ENCODE assay signal across 9 mouse cellular contexts in genomic region chr4:137476761-137477237, GRCm38 (mm10). TPM values are rescaled to one million over a fixed set of nuclear protein-coding genes. Genes with fewer than 3 reads are reported as not detected.
DNase-seq lines count a peak whose midpoint lies in the region; ATAC-seq and TF ChIP-seq lines count a peak whose summit lies in the region.
"Had no signal": no experiment of that assay in that cellular context is flagged by ENCODE, and none has a peak within 500 bp of the region (broad histone marks: within the 10 kb centered on the region; RNA-seq: fewer than 3 reads in every experiment).

No protein-coding gene starts in this region.

- peak overlapping the region; percentile 97 for H3K27ac ChIP-seq in kidney, embryonic 15.5 days
- H3K27ac ChIP-seq in brown adipose tissue, adult 24 weeks (replicated peaks; ENCODE audit: low read depth, low read length): peak overlapping the region; percentile 92
- peak overlapping the region; percentile 100 for H3K27ac ChIP-seq in heart, embryonic 13.5 days (replicated peaks)
- H3K27ac ChIP-seq in limb, embryonic 14.5 days (replicated peaks; ENCODE audit: low read depth, low read length): peak overlapping the region; percentile 59
- H3K27ac ChIP-seq in stomach, embryonic 15.5 days: peak overlapping the region; percentile 87

- H3K4me3 ChIP-seq in kidney, embryonic 15.5 days (replicated peaks): peak overlapping the region; percentile 5; the same call in 1 of the 2 replicates
- peak overlapping the region; percentile 47 for H3K4me3 ChIP-seq in brown adipose tissue, adult 24 weeks (ENCODE audit: insufficient read depth, low read depth, low read length)
- peak overlapping the region; percentile 24 for H3K4me3 ChIP-seq in heart, embryonic 13.5 days
- H3K4me3 ChIP-seq in limb, embryonic 14.5 days (replicated peaks; ENCODE audit: low read length): peak overlapping the region; percentile 11; the same call in 1 of the 2 replicates
- peak overlapping the region; percentile 3 for H3K4me3 ChIP-seq in stomach, embryonic 15.5 days (replicated peaks)

- WGBS in kidney, embryonic 15.5 days: 6% methylated on average over 17 of the region's 17 CpGs
- WGBS in heart, embryonic 13.5 days: 9% methylated on average over 17 of the region's 17 CpGs
- WGBS in limb, embryonic 14.5 days: 15% methylated on average over 14 of the region's 17 CpGs
- WGBS in stomach, embryonic 15.5 days: 8% methylated on average over 16 of the region's 17 CpGs

- no peaks in the 10 kb centered on the region for H3K9me3 ChIP-seq in kidney, embryonic 15.5 days (replicated peaks)
- no peaks in the 10 kb centered on the region for H3K9me3 ChIP-seq in heart, embryonic 13.5 days
- no peaks in the 10 kb centered on the region for H3K9me3 ChIP-seq in limb, embryonic 14.5 days (ENCODE audit: control insufficient read depth, low read length)
- no peaks in the 10 kb centered on the region for H3K9me3 ChIP-seq in stomach, embryonic 15.5 days
- H3K9me3 ChIP-seq: G1E had no signal

- peak overlapping the region; percentile 53 for H3K4me2 ChIP-seq in kidney, embryonic 15.5 days
- peak overlapping the region; percentile 91 for H3K4me2 ChIP-seq in heart, embryonic 13.5 days
- H3K4me2 ChIP-seq in limb, embryonic 14.5 days (replicated peaks; ENCODE audit: low read depth, low read length, severe bottlenecking): peak overlapping the region; percentile 42
- H3K4me2 ChIP-seq in stomach, embryonic 15.5 days: peak overlapping the region; percentile 46

- no peaks in the 10 kb centered on the region for H3K36me3 ChIP-seq in kidney, embryonic 15.5 days
- peaks cover 16% of the 10 kb centered on the region for H3K36me3 ChIP-seq in heart, embryonic 13.5 days
- H3K36me3 ChIP-seq in limb, embryonic 14.5 days (ENCODE audit: control insufficient read depth, insufficient read depth, low read length): no peaks in the 10 kb centered on the region; the same call in 1 of the 2 replicates
- no peaks in the 10 kb centered on the region for H3K36me3 ChIP-seq in stomach, embryonic 15.5 days
- H3K36me3 ChIP-seq: G1E had no signal

- DNase-seq in kidney, adult 8-10 months: no peak
- DNase-seq in limb, embryonic 14.5 days (ENCODE audit: low spot score): no peak
- no peak for DNase-seq in layer of hippocampus, adult 18-20 months (ENCODE audit: low spot score in 2 of 2)
- no peak for DNase-seq in layer of hippocampus, adult 9-10 months (ENCODE audit: low spot score)

- H3K4me1 ChIP-seq in kidney, embryonic 15.5 days: peaks cover 98% of the 10 kb centered on the region
- peaks cover 63% of the 10 kb centered on the region for H3K4me1 ChIP-seq in brown adipose tissue, adult 24 weeks (ENCODE audit: control insufficient read depth, insufficient read depth, insufficient read length, low read length)
- H3K4me1 ChIP-seq in heart, embryonic 13.5 days: peaks cover 100% of the 10 kb centered on the region
- peaks cover 85% of the 10 kb centered on the region for H3K4me1 ChIP-seq in limb, embryonic 14.5 days (ENCODE audit: control insufficient read depth, insufficient read depth, low read length)
- H3K4me1 ChIP-seq in stomach, embryonic 15.5 days: peaks cover 92% of the 10 kb centered on the region

- H3K9ac ChIP-seq in kidney, embryonic 15.5 days: peak overlapping the region; percentile 34; the same call in 1 of the 2 replicates
- H3K9ac ChIP-seq in heart, embryonic 13.5 days: peak overlapping the region; percentile 76
- peak overlapping the region; percentile 45; the same call in 1 of the 2 replicates for H3K9ac ChIP-seq in limb, embryonic 14.5 days (ENCODE audit: low read depth, low read length, severe bottlenecking)
- H3K9ac ChIP-seq in stomach, embryonic 15.5 days: no peak overlapping the region

- no peaks in the 10 kb centered on the region for H3K27me3 ChIP-seq in kidney, embryonic 15.5 days
- no peaks in the 10 kb centered on the region for H3K27me3 ChIP-seq in heart, embryonic 13.5 days (replicated peaks)
- no peaks in the 10 kb centered on the region for H3K27me3 ChIP-seq in limb, embryonic 14.5 days (ENCODE audit: control insufficient read depth, insufficient read depth, low read length)
- H3K27me3 ChIP-seq in stomach, embryonic 15.5 days (replicated peaks): no peaks in the 10 kb centered on the region

- no peak for ATAC-seq in kidney, embryonic 15.5 days (replicated peaks; ENCODE audit: low FRiP score)
- no peak for ATAC-seq in heart, embryonic 13.5 days (ENCODE audit: extremely low read depth, insufficient number of reproducible peaks, low FRiP score, low TSS enrichment)
- ATAC-seq in limb, embryonic 14.5 days (ENCODE audit: low FRiP score, low read depth): no peak
- no peak for ATAC-seq in stomach, embryonic 15.5 days (ENCODE audit: insufficient read depth, low FRiP score, low read depth)

- TF ChIP-seq POLR2A in limb, embryonic 14.5 days (IDR thresholded peaks at IDR 0.05; ENCODE audit: borderline replicate concordance, extremely low read depth, insufficient read depth, insufficient read length): no peak

RNA-seq across cellular contexts. Expression of gene Hspg2, which starts 8.2 kb away (rescaled TPM):
- polyA plus RNA-seq in kidney, embryonic 15.5 days (2015; fragmentation: Nextera tagmentation; extraction: Ambion mirVana): 34.2 and 35.7 TPM in 2 replicates
- 32.5 and 49.7 TPM in 2 replicates for polyA plus RNA-seq in brown adipose tissue, adult 24 weeks (2012; ENCODE audit: insufficient read depth, insufficient read length, missing spikeins)
- 48.9 and 50.0 TPM in 2 replicates for polyA plus RNA-seq in heart, embryonic 13.5 days (2015; fragmentation: Nextera tagmentation; extraction: Ambion mirVana)
- polyA plus RNA-seq in limb, embryonic 14.5 days (2012; rRNA removed): 97.4 and 126 TPM in 2 replicates
- 65.6 and 68.4 TPM in 2 replicates for polyA plus RNA-seq in limb, embryonic 14.5 days (2014; fragmentation: Nextera tagmentation; extraction: Ambion mirVana)
- polyA plus RNA-seq in stomach, embryonic 15.5 days (2015; fragmentation: Nextera tagmentation; extraction: Ambion mirVana): 28.5 and 28.9 TPM in 2 replicates
- total RNA-seq in layer of hippocampus, adult 18-20 months (2021): 1 to 10 TPM; 4.2 to 4.3 TPM
- polyA plus RNA-seq: G1E had no signal

RNA-seq across cellular contexts. Expression of gene 1700013G24Rik, which starts 23.7 kb away (rescaled TPM):
- polyA plus RNA-seq in kidney, embryonic 15.5 days (2015; fragmentation: Nextera tagmentation; extraction: Ambion mirVana): not detected in 2 replicates
- not detected in 2 replicates for polyA plus RNA-seq in brown adipose tissue, adult 24 weeks (2012; ENCODE audit: insufficient read depth, insufficient read length, missing spikeins)
- not detected in 2 replicates for polyA plus RNA-seq in heart, embryonic 13.5 days (2015; fragmentation: Nextera tagmentation; extraction: Ambion mirVana)
- 0.23 and 0.26 TPM in 2 replicates for polyA plus RNA-seq in limb, embryonic 14.5 days (2012; rRNA removed)
- polyA plus RNA-seq in limb, embryonic 14.5 days (2014; fragmentation: Nextera tagmentation; extraction: Ambion mirVana): 0.30 TPM in 1 of 2 replicates, not detected in the other
- not detected in 2 replicates for polyA plus RNA-seq in stomach, embryonic 15.5 days (2015; fragmentation: Nextera tagmentation; extraction: Ambion mirVana)
- not detected for total RNA-seq in layer of hippocampus, adult 18-20 months (2021)
- polyA plus RNA-seq: G1E had no signal

RNA-seq across cellular contexts. Expression of gene Cela3b, which starts 46.5 kb away (rescaled TPM):
- polyA plus RNA-seq in kidney, embryonic 15.5 days (2015; fragmentation: Nextera tagmentation; extraction: Ambion mirVana): not detected in 2 replicates
- polyA plus RNA-seq in brown adipose tissue, adult 24 weeks (2012; ENCODE audit: insufficient read depth, insufficient read length, missing spikeins): not detected in 2 replicates
- 0.22 TPM in 1 of 2 replicates, not detected in the other for polyA plus RNA-seq in heart, embryonic 13.5 days (2015; fragmentation: Nextera tagmentation; extraction: Ambion mirVana)
- 0.29 and 0.55 TPM in 2 replicates for polyA plus RNA-seq in limb, embryonic 14.5 days (2012; rRNA removed)
- polyA plus RNA-seq in limb, embryonic 14.5 days (2014; fragmentation: Nextera tagmentation; extraction: Ambion mirVana): 0.28 TPM in 1 of 2 replicates, not detected in the other
- polyA plus RNA-seq in stomach, embryonic 15.5 days (2015; fragmentation: Nextera tagmentation; extraction: Ambion mirVana): 232 and 273 TPM in 2 replicates
- not detected for total RNA-seq in layer of hippocampus, adult 18-20 months (2021)
- total RNA-seq: G1E had no signal
- polyA plus RNA-seq: G1E had no signal

Comparison
In these comparisons a context has a peak if more than half of its experiments do, and no peak if none do; other contexts are left out.
1. RNA of gene Cela3b, which starts 46.5 kb away (polyA plus RNA-seq): 232 to 273 TPM in stomach, embryonic 15.5 days; 0.28 to 0.55 TPM in limb, embryonic 14.5 days, not detected in kidney, embryonic 15.5 days, not detected in brown adipose tissue, adult 24 weeks and 0.22 TPM in heart, embryonic 13.5 days; every median in the first group is over 100 times any median in the second.
2. Peak in every context shown above with its lines, with median percentiles within 50 percentile points of each other: H3K27ac ChIP-seq, H3K4me2 ChIP-seq and H3K4me3 ChIP-seq.